Mouse (Mus musculus): ENCODE results near the gene Pih1d1.

DNA sequence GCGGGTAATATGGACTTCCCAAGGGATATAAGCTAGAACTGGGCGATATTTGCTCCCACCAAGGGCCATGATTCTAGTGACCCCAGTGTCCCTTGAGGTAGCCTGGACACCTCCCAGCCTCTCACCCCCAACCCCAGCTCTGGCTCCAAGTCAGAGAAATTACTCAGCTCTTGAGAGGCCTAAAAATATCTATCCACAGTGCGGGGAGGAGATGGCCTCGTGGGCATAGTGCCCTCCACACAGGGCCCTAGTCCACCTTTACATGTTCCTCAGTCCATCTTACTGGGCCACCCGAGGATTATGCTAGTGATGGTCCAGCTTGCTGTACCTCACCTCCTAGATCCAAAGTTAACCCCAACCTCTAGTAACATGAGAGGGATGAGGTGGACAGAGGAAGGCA, 10.7 kb downstream of the Pih1d1 start:
- TF ChIP-seq CTCF (IDR thresholded peaks at IDR 0.05) (no peak), POLR2A (IDR thresholded peaks at IDR 0.05; ENCODE audit: insufficient read depth, low read depth, low read length) (no peak)

Data from heart, adult 2 months (tissue).